Mouse (Mus musculus): ENCODE measurements around the gene 1700029J07Rik.

DNA sequence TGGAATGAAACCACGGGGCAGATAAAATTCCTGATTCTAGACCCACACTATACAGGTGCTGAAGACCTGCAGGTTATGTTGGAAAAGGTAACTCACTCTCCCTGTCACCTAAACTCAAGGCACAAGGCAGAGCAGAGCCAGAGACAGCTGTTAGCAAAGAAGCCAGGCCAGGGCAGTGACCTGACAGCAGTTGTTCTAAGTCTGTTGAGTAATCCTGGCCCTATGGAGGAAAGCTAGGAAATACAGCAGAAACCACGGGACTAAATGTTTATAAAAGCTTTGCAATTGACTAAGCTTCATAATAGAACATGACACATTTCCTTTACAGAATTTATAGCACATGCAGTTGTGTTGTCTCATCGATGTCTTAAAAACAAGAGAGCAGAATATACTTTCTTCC, 20.5 kb upstream of the 1700029J07Rik start:
- TF ChIP-seq MAFK (IDR thresholded peaks at IDR 0.05; ENCODE audit: insufficient read depth, low read depth, low read length) (no peak), CHD2 (IDR thresholded peaks at IDR 0.05; ENCODE audit: low read depth, low read length) (no peak)

All from ES-E14 (cell line).